Mouse (Mus musculus) limb, embryonic 11.5 days (tissue): ENCODE results near the gene Ugt1a6b. TPM values are rescaled to one million over a fixed set of nuclear protein-coding genes. Genes with fewer than 3 reads are reported as not detected.
"Not testable (repeated sequence)": the region's sequence is repeated elsewhere in the genome, so short reads cannot be mapped to it uniquely, and the experiment has no call there.

ENCODE experiments used
- ATAC-seq: fragments of 200-750 bp; cut with Nextera tagmentation; 2 replicates; pipeline ENCODE4 v1.8.0; 2017; ENCODE audit warnings: low read depth; ENCODE audit not compliant: insufficient number of reproducible peaks, low FRiP score, low TSS enrichment
- DNase-seq: peaks from one replicate; pipeline ENCODE4 v3.0.0-alpha.2; 2015; ENCODE audit warnings: low spot score
- H3K27ac ChIP-seq: fragments of 300-500 bp; sonication (generic); replicated peaks from 2 replicates; pipeline ENCODE4 v1.5.1; 2014; ENCODE audit warnings: low read depth, mild to moderate bottlenecking, low read length
- H3K27me3 ChIP-seq: fragments of 300-500 bp; sonication (generic); 2 replicates; pipeline ENCODE4 v1.6.1; 2014; ENCODE audit warnings: mild to moderate bottlenecking, low read length, mixed read lengths; ENCODE audit not compliant: control insufficient read depth, insufficient read depth
- H3K36me3 ChIP-seq: fragments of 300-500 bp; sonication (generic); 2 replicates; pipeline ENCODE4 v1.6.1; 2014; ENCODE audit warnings: mild to moderate bottlenecking, low read length, moderate library complexity, mixed read lengths; ENCODE audit not compliant: control insufficient read depth, insufficient read depth
- H3K4me1 ChIP-seq: fragments of 300-500 bp; sonication (generic); 2 replicates; pipeline ENCODE4 v1.6.1; 2014; ENCODE audit warnings: low read length, mixed read lengths; ENCODE audit not compliant: control insufficient read depth, insufficient read depth
- H3K4me2 ChIP-seq: fragments of 300-500 bp; sonication (generic); 2 replicates; pipeline ENCODE4 v1.6.1; 2014; ENCODE audit warnings: low read depth, mild to moderate bottlenecking, moderate library complexity; ENCODE audit not compliant: severe bottlenecking
- H3K4me3 ChIP-seq: fragments of 300-500 bp; sonication (generic); 2 replicates; pipeline ENCODE4 v1.5.1; 2014; ENCODE audit warnings: low read depth, low read length
- H3K9ac ChIP-seq: fragments of 300-500 bp; sonication (generic); 2 replicates; pipeline ENCODE4 v1.6.1; 2014; ENCODE audit warnings: mild to moderate bottlenecking, low read length
- H3K9me3 ChIP-seq: fragments of 300-500 bp; sonication (generic); 2 replicates; pipeline ENCODE4 v1.6.1; 2016; ENCODE audit warnings: low read length; ENCODE audit not compliant: control insufficient read depth
- WGBS: fragments of 180-500 bp; shearing (Covaris S2); extraction: QIAGEN DNeasy Blood & Tissue Kit; methylation state at CpG from one replicate; pipeline ENCODE4 v1.1.7; 2014; 5-methylcytosine and 5-hydroxymethylcytosine counted together
- polyA plus RNA-seq: library from polyadenylated mRNA; unstranded; fragments of >200 nt; fragmentation: Nextera tagmentation; extraction: Ambion mirVana; gene quantifications from 2 replicates; pipeline ENCODE4 v1.2.1, GENCODE M21; 2014

Ugt1a6b gene
- not detected in 2 replicates for polyA plus RNA-seq

DNA sequence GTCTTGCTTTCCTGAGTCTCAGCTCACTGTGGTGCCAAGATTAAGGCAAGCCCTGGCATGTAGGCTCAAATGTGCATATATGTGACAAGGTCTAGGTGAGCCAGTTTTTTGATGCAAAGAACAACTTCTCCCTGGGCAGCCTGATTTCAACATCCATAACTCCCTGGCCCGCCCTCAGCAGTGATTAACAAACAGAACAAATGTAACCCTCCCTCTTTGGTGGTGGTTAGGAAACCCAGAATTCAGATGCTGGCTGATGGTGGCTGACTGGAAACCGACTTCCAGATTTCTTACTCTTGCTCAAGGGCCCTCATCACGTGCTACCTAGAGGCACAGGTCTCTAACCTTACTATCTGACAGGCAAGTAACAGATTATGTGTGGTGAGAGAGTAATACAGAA, at the start of gene Ugt1a6b:
Gene Ugt1a6b, plus strand, starts transcription at position 234 of the 400 bp plus-strand sequence.
- WGBS: 71% methylated on average over 3 of the region's 3 CpGs
- DNase-seq: not testable (repeated sequence)

DNA sequence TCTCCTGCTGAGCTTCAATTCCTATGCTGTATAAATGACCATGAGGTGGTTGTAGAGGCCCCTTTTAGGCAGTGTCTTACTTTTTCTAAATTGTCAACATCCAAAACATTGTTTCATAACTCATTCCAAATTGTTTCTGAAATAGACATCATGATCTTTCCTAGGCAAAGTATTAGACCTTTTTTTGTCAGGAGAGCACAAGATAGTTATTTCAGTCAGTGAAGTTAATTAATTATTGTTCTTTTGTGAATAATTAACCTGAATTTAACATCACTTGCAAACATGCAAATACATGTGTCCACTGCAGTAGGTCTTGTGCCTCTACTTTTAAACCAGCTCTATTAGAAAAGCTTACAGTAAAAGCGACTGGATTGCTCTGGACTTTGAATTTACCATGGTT, 48.0 kb upstream of the Ugt1a6b start, which contains the start of gene Ugt1a10:
Gene Ugt1a10, plus strand, starts transcription at position 301 of the 400 bp plus-strand sequence.
- no peaks in the 10 kb centered on the region for H3K4me1 ChIP-seq
- no peak within 1 kb of the TSS for H3K9ac ChIP-seq
- no peaks in the 10 kb centered on the region for H3K36me3 ChIP-seq
- WGBS: 94% methylated on average over 1 of the region's 1 CpGs
- H3K27me3 ChIP-seq: no peaks in the 10 kb centered on the region
- no peaks in the 10 kb centered on the region for H3K9me3 ChIP-seq
- ATAC-seq: no peak
- no peak within 1 kb of the TSS for H3K27ac ChIP-seq
- no peak for DNase-seq
- no peak within 1 kb of the TSS for H3K4me2 ChIP-seq
- H3K4me3 ChIP-seq: no peak within 1 kb of the TSS

More for the DNA sequence above, at the start of gene Ugt1a6b:
- not testable (repeated sequence) for ATAC-seq, H3K4me2 ChIP-seq, H3K36me3 ChIP-seq, H3K4me1 ChIP-seq, H3K9me3 ChIP-seq, H3K27me3 ChIP-seq, H3K4me3 ChIP-seq, H3K9ac ChIP-seq, H3K27ac ChIP-seq

DNA sequence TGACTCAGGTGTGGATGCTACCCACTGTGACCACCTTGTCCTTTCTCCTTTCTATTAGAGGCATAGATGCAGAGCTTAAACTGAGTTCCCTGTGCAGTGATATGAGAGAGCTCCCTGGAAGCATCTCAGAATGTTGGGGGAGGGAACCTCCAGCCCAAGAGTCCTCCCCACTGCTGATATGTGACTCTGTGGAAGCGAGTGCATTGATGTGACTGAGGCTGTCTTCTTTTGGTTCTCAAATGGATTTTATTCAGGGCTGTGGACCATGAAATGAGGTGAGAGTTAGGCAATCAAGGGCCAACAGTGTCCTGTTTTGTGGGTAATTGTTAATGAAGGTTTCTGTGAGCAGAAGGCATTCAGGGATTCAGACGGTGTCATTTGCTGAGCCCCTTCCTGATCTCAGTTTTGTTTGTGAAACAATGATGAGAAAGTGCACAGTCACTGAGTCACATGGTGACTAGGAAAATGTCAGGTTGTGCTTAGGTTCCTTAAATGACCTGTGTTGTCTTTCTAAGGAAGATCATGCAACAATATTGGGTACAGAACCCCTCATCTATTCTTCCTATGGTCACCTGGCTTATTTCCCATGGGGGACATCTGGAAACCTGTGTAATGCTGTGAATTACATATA, 36.5 kb upstream of the Ugt1a6b start:
- H3K9ac ChIP-seq, H3K4me2 ChIP-seq, H3K4me3 ChIP-seq, ATAC-seq, H3K27ac ChIP-seq, H3K4me1 ChIP-seq, H3K27me3 ChIP-seq, H3K36me3 ChIP-seq, DNase-seq, H3K9me3 ChIP-seq: not testable (repeated sequence)
- 94% methylated on average over 1 of the region's 2 CpGs for WGBS

GRCm38 (mm10) chr1:88070495-88070894, 32.6 kb upstream of the Ugt1a6b start, which contains the start of gene Ugt1a9:
Gene Ugt1a9 (plus strand): TSS chr1:88070800.
- Histone ChIP-seq H3K36me3 (no peaks in the 10 kb centered on the region), H3K4me3 (no peak within 1 kb of the TSS), H3K27ac (no peak within 1 kb of the TSS), H3K27me3 (no peaks in the 10 kb centered on the region), H3K9ac (no peak within 1 kb of the TSS), H3K9me3 (no peaks in the 10 kb centered on the region), H3K4me2 (no peak within 1 kb of the TSS), H3K4me1 (no peaks in the 10 kb centered on the region)
- 76% methylated on average over 2 of the region's 2 CpGs for WGBS
- ATAC-seq (no peak), DNase-seq (no peak)

DNA sequence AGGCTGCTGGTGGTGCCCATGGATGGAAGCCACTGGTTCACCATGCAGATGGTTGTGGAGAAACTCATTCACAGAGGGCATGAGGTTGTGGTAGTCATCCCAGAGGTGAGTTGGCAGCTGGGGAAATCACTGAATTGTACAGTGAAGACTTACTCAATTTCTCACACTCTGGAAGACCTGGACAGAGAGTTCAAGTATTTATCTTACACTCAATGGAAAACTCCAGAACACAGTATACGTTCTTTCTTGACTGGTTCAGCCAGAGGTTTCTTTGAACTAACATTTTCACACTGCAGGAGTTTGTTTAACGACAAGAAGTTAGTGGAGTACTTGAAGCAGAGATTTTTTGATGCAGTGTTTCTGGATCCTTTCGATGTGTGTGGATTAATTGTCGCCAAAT, 32.1 kb upstream of the Ugt1a6b start:
- no peak overlapping the region for H3K4me2 ChIP-seq
- H3K4me3 ChIP-seq: no peak overlapping the region
- H3K9ac ChIP-seq: no peak overlapping the region
- H3K4me1 ChIP-seq: no peaks in the 10 kb centered on the region
- no peak for ATAC-seq
- no peak for DNase-seq
- no peaks in the 10 kb centered on the region for H3K27me3 ChIP-seq
- 83% methylated on average over 4 of the region's 4 CpGs for WGBS
- no peaks in the 10 kb centered on the region for H3K9me3 ChIP-seq
- H3K36me3 ChIP-seq: no peaks in the 10 kb centered on the region
- H3K27ac ChIP-seq: no peak overlapping the region

GRCm38 (mm10) chr1:88074471-88074870, 28.6 kb upstream of the Ugt1a6b start:
- Histone ChIP-seq H3K4me1 (no peaks in the 10 kb centered on the region), H3K9me3 (no peaks in the 10 kb centered on the region), H3K27ac (no peak overlapping the region), H3K9ac (no peak overlapping the region), H3K27me3 (no peaks in the 10 kb centered on the region), H3K4me2 (no peak overlapping the region), H3K36me3 (no peaks in the 10 kb centered on the region), H3K4me3 (no peak overlapping the region)
- ATAC-seq (no peak), DNase-seq (no peak)
- WGBS: 88% methylated on average over 2 of the region's 2 CpGs

GRCm38 (mm10) chr1:88077128-88077527, 25.9 kb upstream of the Ugt1a6b start:
- no peak for ATAC-seq

DNA sequence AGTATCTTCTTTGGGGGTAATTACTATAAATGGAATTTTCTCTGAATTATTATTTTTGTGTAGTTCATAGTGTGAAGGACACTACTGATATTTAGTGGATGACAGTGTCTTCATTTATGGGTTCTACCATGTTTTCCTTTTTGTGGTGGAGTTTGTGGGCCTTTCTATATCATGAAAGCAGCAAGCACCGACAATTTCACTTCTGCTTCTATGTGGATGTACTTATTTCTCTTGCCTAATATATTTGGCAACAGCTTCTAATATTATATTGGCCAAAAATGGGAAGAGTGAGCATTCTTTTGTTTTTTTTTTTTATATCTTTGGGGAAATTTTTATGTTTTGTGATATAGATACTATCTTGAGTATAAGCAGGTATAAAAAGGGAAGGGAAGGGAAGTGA, 21.4 kb upstream of the Ugt1a6b start:
- ATAC-seq (no peak), DNase-seq (no peak)
- Histone ChIP-seq H3K9me3 (no peaks in the 10 kb centered on the region), H3K9ac (no peak overlapping the region), H3K36me3 (no peaks in the 10 kb centered on the region), H3K4me3 (no peak overlapping the region), H3K4me1 (no peaks in the 10 kb centered on the region), H3K27me3 (no peaks in the 10 kb centered on the region), H3K4me2 (no peak overlapping the region), H3K27ac (no peak overlapping the region)
- WGBS: 94% methylated on average over 1 of the region's 1 CpGs

More at GRCm38 (mm10) chr1:88077128-88077527, 25.9 kb upstream of the Ugt1a6b start:
- Histone ChIP-seq H3K36me3 (no peaks in the 10 kb centered on the region), H3K4me1 (no peaks in the 10 kb centered on the region), H3K9me3 (no peaks in the 10 kb centered on the region), H3K9ac (no peak overlapping the region), H3K4me3 (no peak overlapping the region), H3K27me3 (no peaks in the 10 kb centered on the region), H3K4me2 (no peak overlapping the region), H3K27ac (no peak overlapping the region)
- no peak for DNase-seq
- 71% methylated on average over 1 of the region's 1 CpGs for WGBS

DNA sequence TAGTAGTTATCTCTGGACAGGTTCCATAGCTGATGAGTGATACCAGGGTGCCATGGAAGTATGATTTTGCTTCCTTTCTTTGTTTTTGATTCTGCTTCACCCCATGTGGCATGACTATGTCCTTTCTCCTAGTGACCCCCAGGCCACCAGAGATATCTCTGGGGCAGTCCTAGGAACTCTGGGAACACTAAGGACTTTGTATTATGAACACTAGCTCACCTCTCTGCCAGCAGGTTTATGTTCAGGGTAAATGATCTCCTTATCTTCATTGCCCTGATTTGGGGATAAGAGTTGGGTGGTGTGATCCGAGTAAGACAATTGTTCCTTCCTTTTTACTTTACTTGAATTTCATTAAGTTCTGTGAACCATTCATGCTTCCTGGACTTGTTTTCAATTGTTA, 16.9 kb upstream of the Ugt1a6b start:
- ATAC-seq (no peak), DNase-seq (no peak)
- H3K4me1 ChIP-seq: no peaks in the 10 kb centered on the region
- no peaks in the 10 kb centered on the region for H3K9me3 ChIP-seq
- H3K27ac ChIP-seq: no peak overlapping the region
- H3K4me2 ChIP-seq: no peak overlapping the region
- 88% methylated on average over 1 of the region's 1 CpGs for WGBS
- H3K36me3 ChIP-seq: no peaks in the 10 kb centered on the region
- H3K27me3 ChIP-seq: no peaks in the 10 kb centered on the region
- H3K9ac ChIP-seq: no peak overlapping the region
- no peak overlapping the region for H3K4me3 ChIP-seq
